Mouse (Mus musculus): ENCODE data around the gene Dnaaf3.
"Not testable (repeated sequence)": the region's sequence is repeated elsewhere in the genome, so short reads cannot be mapped to it uniquely, and the experiment has no call there.

The Dnaaf3 gene

GRCm38 (mm10) chr7:4532005-4532729, at the start of gene Dnaaf3:
TSS of gene Dnaaf3 (minus strand) at chr7:4532453.
- DNase-seq = peak; percentile 93

- DNase-seq = not testable (repeated sequence)
These were observed 49.2 kb upstream of the Dnaaf3 start for GRCm38 (mm10) chr7:4581481-4581880.

GRCm38 (mm10) chr7:4572361-4572760, 40.1 kb upstream of the Dnaaf3 start:
- not testable (repeated sequence) for DNase-seq

DNA sequence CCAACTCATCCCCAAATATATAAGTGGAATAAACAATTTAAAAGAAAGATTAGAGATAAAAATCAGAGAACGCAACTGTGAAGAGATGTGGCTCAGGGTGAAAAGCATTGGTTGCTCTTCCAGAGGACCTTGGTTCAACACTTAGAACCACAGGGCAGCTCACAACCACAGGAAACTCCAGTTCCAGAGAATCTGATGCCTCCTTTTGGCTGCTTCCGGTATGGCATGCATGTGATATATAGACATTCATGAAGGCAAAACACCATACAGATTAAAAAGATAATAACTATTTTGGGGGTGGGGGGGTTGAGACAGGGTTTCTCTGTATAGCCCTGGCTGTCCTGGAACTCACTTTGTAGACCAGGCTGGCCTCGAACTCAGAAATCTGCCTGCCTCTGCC, 30.4 kb upstream of the Dnaaf3 start:
- no peak for DNase-seq

DNA sequence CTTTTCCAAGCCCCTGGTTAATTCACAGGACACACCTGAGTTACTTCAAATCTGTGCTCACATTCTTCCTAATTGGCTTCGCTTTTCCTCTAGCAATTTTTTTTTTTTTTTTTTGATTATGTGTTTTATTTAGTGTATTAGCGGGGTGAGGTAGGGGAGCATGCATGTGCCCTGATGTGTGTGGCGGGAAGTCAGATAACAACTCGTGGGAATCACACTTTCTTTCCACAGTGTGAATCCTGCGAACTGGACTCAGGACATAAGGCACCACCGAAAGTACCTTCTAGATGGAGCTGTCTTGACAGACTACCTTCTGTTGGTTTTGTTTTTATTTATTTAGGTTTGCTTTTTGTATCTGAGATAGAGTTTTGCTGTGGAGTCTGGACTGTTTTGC, 24.9 kb upstream of the Dnaaf3 start:
- no peak for DNase-seq

GRCm38 (mm10) chr7:4556256-4557166, 24.3 kb upstream of the Dnaaf3 start:
- peak; percentile 88 for DNase-seq

DNA sequence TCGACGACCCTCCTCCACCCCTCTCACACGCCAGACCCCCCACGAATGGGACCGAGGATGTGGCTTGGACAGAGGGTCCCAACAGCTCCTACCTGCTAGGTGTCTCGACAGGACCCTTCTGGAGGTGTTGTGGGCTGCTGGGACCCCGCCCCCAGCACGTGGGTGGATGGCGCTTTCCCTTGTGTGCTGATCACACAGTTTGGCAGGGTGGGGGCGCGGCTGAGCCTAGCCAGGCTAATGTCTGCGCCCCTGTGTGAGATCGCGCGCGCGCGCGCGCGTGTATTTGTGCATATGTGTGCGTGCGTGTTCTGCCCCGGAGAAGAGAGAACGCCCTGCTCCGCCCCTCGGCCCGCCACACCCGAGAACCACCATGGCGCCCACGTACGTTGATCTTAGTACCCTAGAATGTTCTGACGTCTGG, 15.0 kb upstream of the Dnaaf3 start, which contains the start of gene Syt5:
TSS of gene Syt5 (minus strand) at position 321 of the 421 bp plus-strand sequence.
- peak; percentile 65 for DNase-seq

- DNase-seq = peak; percentile 90
These were observed 14.4 kb upstream of the Dnaaf3 start for GRCm38 (mm10) chr7:4546591-4547131.

GRCm38 (mm10) chr7:4546050-4546449, 13.8 kb upstream of the Dnaaf3 start:
- no peak for DNase-seq

GRCm38 (mm10) chr7:4542013-4542412, 9.8 kb upstream of the Dnaaf3 start:
- no peak for DNase-seq

- no peak for DNase-seq
These were observed 9.1 kb upstream of the Dnaaf3 start for GRCm38 (mm10) chr7:4541344-4541743.

DNA sequence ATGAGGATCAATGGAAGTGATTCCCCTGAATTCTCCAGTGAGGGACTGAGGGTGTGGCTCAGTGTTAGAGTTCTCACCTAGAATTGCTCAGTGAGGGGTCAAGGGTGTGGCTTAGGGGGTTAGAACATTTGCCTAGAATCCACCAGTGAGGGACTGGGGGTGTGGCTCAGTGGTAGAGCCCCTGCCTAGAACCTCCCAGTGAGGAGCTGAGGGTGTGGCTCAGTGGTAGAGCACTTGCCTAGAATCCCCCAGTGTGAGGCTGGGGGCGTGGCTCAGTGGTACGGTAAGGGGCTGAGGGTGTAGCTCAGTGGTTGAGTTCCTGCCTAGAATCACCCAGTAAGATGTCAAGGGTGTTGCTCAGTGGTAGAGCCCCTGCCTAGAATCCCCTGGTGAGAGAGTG, 6.8 kb upstream of the Dnaaf3 start:
- DNase-seq = no peak

- no peak for DNase-seq
These were observed 4.9 kb upstream of the Dnaaf3 start for GRCm38 (mm10) chr7:4537181-4537580.

GRCm38 (mm10) chr7:4536369-4536768, 4.1 kb upstream of the Dnaaf3 start:
- DNase-seq = no peak

GRCm38 (mm10) chr7:4530166-4530565, 2.1 kb downstream of the Dnaaf3 start:
- DNase-seq = not testable (repeated sequence)

DNA sequence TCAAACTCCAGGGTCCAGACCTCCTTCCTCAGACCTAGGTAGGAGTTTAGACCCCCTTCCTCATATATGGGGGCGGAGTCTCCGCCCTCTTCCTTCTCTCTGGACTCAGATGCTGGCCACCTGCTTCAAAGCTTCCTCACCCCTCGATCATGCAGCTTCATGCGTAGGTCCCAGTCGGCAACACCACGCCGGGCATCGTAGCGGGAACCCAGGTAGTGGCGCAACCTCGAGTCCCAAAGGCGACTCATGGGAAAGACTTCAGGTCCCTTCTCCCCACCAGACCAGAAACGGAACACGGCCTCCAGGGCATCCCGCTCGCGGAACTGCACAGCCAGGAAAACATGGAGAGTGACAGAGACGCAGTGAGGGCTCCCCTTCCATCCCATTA, 5.0 kb downstream of the Dnaaf3 start:
- no peak for DNase-seq

GRCm38 (mm10) chr7:4526341-4527301, 5.6 kb downstream of the Dnaaf3 start:
- DNase-seq = peak; percentile 95

DNA sequence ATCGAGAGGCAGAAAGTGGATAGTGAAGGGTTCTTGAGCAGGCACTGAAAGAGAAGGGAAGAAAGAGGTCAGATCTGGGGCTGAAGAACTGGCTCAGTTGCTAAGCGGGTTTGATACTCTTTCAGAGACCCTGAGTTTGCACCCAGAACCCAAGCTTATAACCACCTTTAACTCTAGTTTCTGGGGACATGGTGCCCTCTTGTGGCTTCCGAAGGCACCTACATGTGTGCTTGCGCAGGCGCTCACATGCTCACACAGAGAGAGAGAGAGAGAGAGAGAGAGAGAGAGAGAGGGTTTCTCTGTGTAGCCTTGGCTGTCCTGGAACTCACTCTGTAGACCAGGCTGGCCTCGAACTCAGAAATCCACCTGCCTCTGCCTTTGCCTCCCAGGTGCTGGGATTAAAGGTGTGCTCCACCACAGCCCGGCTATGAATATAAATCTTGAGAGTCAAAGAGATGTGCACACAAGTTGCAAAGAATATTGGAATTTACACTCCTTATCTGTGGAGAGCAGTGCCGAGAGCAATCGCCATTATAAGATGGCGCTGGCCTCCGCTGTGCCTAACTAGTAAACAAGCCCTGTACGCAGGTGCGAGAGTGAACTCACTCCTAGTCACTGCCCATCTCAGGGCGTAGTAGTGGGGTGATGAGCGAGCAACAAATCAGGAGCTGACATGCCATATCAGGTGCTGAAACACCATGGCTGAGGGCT, 7.9 kb downstream of the Dnaaf3 start, which contains the start of gene Tnni3:
TSS of gene Tnni3 (minus strand) at position 18 of the 711 bp plus-strand sequence.
- peak; percentile 79 for DNase-seq

DNA sequence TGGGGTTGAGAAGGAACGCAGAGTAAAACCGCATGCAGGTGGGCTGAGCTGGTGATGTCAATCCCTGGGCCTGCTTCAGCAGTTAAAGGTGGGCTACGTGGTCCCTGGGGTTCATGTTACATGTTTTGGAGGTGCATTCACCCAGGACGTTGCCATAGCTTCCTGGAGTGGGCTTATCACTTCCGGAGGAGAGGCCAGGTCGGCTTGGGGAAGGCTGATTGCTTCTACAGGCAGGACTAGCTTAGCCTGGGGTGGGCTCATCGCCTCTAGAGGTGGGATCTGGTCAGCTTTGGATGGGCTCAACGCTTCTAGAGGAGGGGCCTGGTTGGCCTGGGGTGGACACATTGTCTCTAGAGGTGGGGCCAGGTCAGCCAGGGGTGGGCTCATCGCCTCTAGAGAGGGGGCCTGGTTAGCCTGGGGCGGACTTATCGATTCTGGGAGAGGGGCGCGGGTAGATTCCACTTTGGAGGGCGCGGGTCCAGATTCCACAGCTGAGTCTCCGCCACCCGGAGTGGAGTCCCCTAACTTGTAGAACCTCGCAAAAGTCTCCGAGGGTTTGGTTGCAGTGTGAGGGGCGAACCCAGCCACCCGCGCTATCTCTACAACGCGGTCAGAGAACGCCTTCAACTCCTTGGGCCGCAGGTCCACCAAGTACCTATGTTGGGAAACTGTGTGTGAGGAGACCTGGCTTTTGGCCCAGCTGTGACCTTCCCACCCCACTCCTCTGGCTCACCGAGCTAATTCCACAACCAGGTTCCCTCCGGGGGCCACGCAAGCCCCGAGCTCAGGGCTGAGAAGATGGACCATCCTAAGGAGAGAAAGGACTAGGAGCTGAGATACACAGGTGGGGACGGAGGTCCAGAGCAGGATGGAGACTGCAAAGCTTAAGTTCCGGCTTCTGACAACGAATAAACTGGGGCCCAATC, 8.8 kb downstream of the Dnaaf3 start:
- DNase-seq = no peak

GRCm38 (mm10) chr7:4522292-4522691, 10.0 kb downstream of the Dnaaf3 start:
- no peak for DNase-seq
